Mouse (Mus musculus) C2C12 (cell line): ENCODE measurements around the gene Acaa1b. TPM values are rescaled to one million over a fixed set of nuclear protein-coding genes. Genes with fewer than 3 reads are reported as not detected.

Source experiments
- H3K27me3 ChIP-seq: one replicate; pipeline ENCODE4 v1.6.1; 2011; ENCODE audit not compliant: control insufficient read depth, insufficient read depth, insufficient read length
- H3K36me3 ChIP-seq: one replicate; pipeline ENCODE4 v1.6.1; 2011; ENCODE audit not compliant: control insufficient read depth, insufficient read depth
- H3K4me3 ChIP-seq: one replicate; pipeline ENCODE4 v1.5.1; 2011; ENCODE audit warnings: mild to moderate bottlenecking, control low read depth; ENCODE audit not compliant: poor library complexity, insufficient read depth, severe bottlenecking
- H3K79me2 ChIP-seq: one replicate; pipeline ENCODE4 v1.6.1; 2011; ENCODE audit not compliant: control insufficient read depth, insufficient read depth
- H3K79me3 ChIP-seq: one replicate; pipeline ENCODE4 v1.6.1; 2011; ENCODE audit warnings: low read depth, control low read depth
- H3ac ChIP-seq: one replicate; pipeline ENCODE3; 2011; ENCODE audit warnings: low read depth; ENCODE audit not compliant: control insufficient read depth, insufficient read length
- CEBPB ChIP-seq: IDR thresholded peaks from one replicate; pipeline ENCODE4 v1.6.1; 2011; ENCODE audit warnings: low read depth, mild to moderate bottlenecking, control low read depth, moderate library complexity
- CTCF ChIP-seq: IDR thresholded peaks from one replicate; pipeline ENCODE4 v1.5.1; 2011; ENCODE audit not compliant: control insufficient read depth, insufficient read depth, insufficient read length
- FOSL1 ChIP-seq: IDR thresholded peaks from one replicate; pipeline ENCODE4 v1.8.0; 2011; ENCODE audit warnings: mild to moderate bottlenecking, low read length; ENCODE audit not compliant: poor library complexity, insufficient read depth, severe bottlenecking
- MAX ChIP-seq: IDR thresholded peaks from one replicate; pipeline ENCODE4 v1.6.1; 2011; ENCODE audit warnings: mild to moderate bottlenecking, control low read depth
- MYOD1 ChIP-seq: IDR thresholded peaks from one replicate; pipeline ENCODE4 v1.6.1; 2011; ENCODE audit warnings: low read depth; ENCODE audit not compliant: control insufficient read depth, insufficient read length
- MYOG ChIP-seq: IDR thresholded peaks from one replicate; pipeline ENCODE4 v1.6.1; 2011; ENCODE audit not compliant: control insufficient read depth, insufficient read length; ENCODE audit errors: extremely low read depth
- USF1 ChIP-seq: IDR thresholded peaks from one replicate; pipeline ENCODE4 v1.6.1; 2011; ENCODE audit warnings: low read depth, mild to moderate bottlenecking, control low read depth, moderate library complexity
- polyA plus RNA-seq: library from polyadenylated mRNA; unstranded; fragments of >200 nt; fragmentation: generic; extraction: Trizol; gene quantifications from one replicate; pipeline ENCODE4 v1.2.1, GENCODE M21; 2012; ENCODE audit warnings: missing spikeins

Gene Acaa1b
- polyA plus RNA-seq, 1 experiment, result 0.96 TPM

- H3ac ChIP-seq, result no peak overlapping the region
- H3K79me3 ChIP-seq, result no peaks in the 10 kb centered on the region
- no peaks in the 10 kb centered on the region for H3K36me3 ChIP-seq
- H3K4me3 ChIP-seq, result no peak overlapping the region
- H3K27me3 ChIP-seq, result peaks cover 14% of the 10 kb centered on the region
- H3K79me2 ChIP-seq, result no peaks in the 10 kb centered on the region
- TF ChIP-seq FOSL1, result no peak
- TF ChIP-seq MYOG, result no peak
- TF ChIP-seq MAX, result no peak
- no peak for TF ChIP-seq MYOD1
- TF ChIP-seq USF1, result no peak
- TF ChIP-seq CTCF, result no peak
- no peak for TF ChIP-seq CEBPB
Measured at GRCm38 (mm10) chr9:119164743-119165142, 7.8 kb upstream of the Acaa1b start.

DNA sequence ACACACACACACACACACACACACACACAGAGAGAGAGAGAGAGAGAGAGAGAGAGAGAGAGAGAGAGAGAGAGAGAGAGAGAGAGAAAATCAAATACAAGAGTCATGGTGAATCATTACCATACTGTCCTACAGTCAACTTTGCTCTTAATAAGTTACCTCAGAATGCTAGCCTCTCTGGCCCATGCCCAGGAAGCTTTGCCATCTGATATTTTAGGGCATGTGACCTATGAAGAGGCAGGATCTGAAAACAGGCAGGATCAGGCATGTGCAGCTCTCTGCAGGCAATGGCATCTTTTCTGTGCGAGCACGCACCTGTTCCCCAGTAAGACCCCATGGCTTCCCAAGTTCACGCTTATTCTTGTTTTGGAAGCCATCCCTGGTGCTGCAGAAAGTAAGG lies 3.8 kb upstream of the Acaa1b start:
- TF ChIP-seq MYOD1 (no peak), CEBPB (no peak), FOSL1 (no peak), USF1 (no peak), MYOG (no peak), CTCF (no peak)
- Histone ChIP-seq H3K27me3 (peaks cover 43% of the 10 kb centered on the region), H3K4me3 (no peak overlapping the region), H3K36me3 (no peaks in the 10 kb centered on the region), H3K79me2 (no peaks in the 10 kb centered on the region), H3ac (no peak overlapping the region), H3K79me3 (no peaks in the 10 kb centered on the region)

DNA sequence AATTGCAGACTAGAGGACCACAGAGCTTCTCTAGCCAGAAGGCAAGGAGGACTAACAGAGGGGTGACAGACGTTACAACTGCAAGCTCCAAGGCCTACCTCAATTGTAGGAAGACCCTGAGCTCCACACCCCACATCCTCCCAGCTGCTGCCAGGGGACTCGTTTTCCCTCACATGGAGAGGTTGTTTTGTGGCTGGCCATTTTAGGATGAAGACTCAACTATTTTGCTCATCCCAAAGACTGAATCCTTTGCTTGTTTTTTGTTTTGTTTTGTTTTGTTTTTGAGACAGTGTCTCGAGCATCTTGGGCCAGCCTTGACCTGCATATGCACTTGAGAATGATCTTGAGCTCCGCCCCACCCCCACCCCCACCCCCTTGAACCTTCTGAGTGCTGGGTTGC lies 2.0 kb upstream of the Acaa1b start, which contains the start of gene Gm47289:
TSS of gene Gm47289 (plus strand) at position 301 of the 400 bp plus-strand sequence.
- no peaks in the 10 kb centered on the region for H3K79me2 ChIP-seq
- H3K27me3 ChIP-seq, result peaks cover 57% of the 10 kb centered on the region
- H3K4me3 ChIP-seq, result no peak within 1 kb of the TSS
- H3ac ChIP-seq, result no peak within 1 kb of the TSS
- H3K36me3 ChIP-seq, result no peaks in the 10 kb centered on the region
- TF ChIP-seq MYOD1, result no peak
- no peak for TF ChIP-seq MYOG
- TF ChIP-seq FOSL1, result no peak
- no peak for TF ChIP-seq USF1
- no peak for TF ChIP-seq MAX
- TF ChIP-seq CTCF, result no peak
- no peak for TF ChIP-seq CEBPB
- no peaks in the 10 kb centered on the region for H3K79me3 ChIP-seq

DNA sequence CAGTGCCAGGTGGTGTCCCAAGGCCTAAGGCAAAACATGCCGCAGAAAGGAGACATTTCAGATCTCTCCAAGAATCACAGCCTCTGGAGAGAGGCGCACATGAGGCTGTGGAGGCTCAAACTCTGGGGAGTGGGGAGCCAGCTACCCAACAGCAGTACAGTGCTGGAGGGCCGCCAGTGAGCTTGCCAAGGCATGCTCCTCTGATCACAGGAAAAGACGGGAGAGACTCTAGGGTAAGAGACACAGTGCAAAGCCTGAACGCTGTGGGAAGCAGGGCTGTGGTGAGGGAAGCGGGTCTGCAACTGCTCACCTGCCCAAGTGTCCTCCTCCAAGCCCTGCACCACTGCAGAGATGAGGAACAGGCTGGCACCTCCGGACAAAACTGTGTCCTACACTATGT lies 1.1 kb downstream of the Acaa1b start:
- H3K27me3 ChIP-seq, result peaks cover 70% of the 10 kb centered on the region
- no peaks in the 10 kb centered on the region for H3K79me2 ChIP-seq
- no peaks in the 10 kb centered on the region for H3K36me3 ChIP-seq
- H3K79me3 ChIP-seq, result no peaks in the 10 kb centered on the region
- H3K4me3 ChIP-seq, result no peak overlapping the region
- H3ac ChIP-seq, result no peak overlapping the region
- TF ChIP-seq MYOD1, result no peak
- TF ChIP-seq MYOG, result no peak
- TF ChIP-seq CTCF, result no peak
- TF ChIP-seq MAX, result no peak
- no peak for TF ChIP-seq FOSL1
- no peak for TF ChIP-seq USF1
- no peak for TF ChIP-seq CEBPB

GRCm38 (mm10) chr9:119155416-119155815 lies 1.5 kb downstream of the Acaa1b start:
- no peak for TF ChIP-seq USF1
- no peak for TF ChIP-seq CEBPB
- no peak for TF ChIP-seq CTCF
- no peak for TF ChIP-seq MYOG
- TF ChIP-seq FOSL1, result no peak
- no peak for TF ChIP-seq MYOD1
- no peak for TF ChIP-seq MAX
- Histone ChIP-seq H3K36me3 (no peaks in the 10 kb centered on the region), H3K79me2 (no peaks in the 10 kb centered on the region), H3K79me3 (no peaks in the 10 kb centered on the region), H3K4me3 (no peak overlapping the region), H3K27me3 (peaks cover 72% of the 10 kb centered on the region), H3ac (no peak overlapping the region)

DNA sequence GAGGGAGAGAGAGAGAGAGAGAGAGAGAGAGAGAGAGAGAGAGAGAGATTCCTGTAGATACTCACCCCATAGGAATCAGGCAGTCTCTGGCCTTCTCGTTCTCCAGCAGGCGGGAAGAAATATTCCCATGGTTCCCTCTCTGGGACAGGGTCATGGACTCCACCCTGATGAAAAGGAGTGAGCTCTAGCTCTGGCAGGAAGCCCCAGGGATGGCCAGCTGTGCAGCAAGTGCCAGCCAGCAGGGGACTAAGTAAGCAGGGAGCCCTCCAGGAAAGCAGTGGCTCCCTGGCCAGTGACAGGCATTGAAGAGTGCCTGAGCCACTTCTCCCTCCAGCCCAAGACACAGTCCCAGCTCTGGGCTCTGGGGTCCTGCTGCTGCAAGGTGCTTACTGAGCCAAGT lies 5.1 kb downstream of the Acaa1b start:
- H3K79me2 ChIP-seq, result no peaks in the 10 kb centered on the region
- H3K4me3 ChIP-seq, result no peak overlapping the region
- peaks cover 68% of the 10 kb centered on the region for H3K27me3 ChIP-seq
- H3K36me3 ChIP-seq, result no peaks in the 10 kb centered on the region
- no peak overlapping the region for H3ac ChIP-seq
- no peaks in the 10 kb centered on the region for H3K79me3 ChIP-seq
- no peak for TF ChIP-seq MYOD1
- no peak for TF ChIP-seq CEBPB
- TF ChIP-seq MAX, result no peak
- no peak for TF ChIP-seq FOSL1
- TF ChIP-seq MYOG, result no peak
- no peak for TF ChIP-seq CTCF
